Mouse (Mus musculus): Measurements from ENCODE around the gene Timm10b. TPM values are rescaled to one million over a fixed set of nuclear protein-coding genes. Genes with fewer than 3 reads are reported as not detected.

Timm10b gene
- total RNA-seq (2015; ENCODE audit: low replicate concordance) (5.4 and 13.2 TPM in 2 replicates), total RNA-seq (2017; ENCODE audit: low replicate concordance) (7.4 and 32.9 TPM in 2 replicates)

- ATAC-seq (replicated peaks; ENCODE audit: low FRiP score, poor library complexity, severe bottlenecking), result no peak; the same call in 1 of the 2 replicates
Measured at GRCm38 (mm10) chr7:105639756-105640155, at the start of gene Timm10b. TSS of gene Timm10b (plus strand) at chr7:105640056.

DNA sequence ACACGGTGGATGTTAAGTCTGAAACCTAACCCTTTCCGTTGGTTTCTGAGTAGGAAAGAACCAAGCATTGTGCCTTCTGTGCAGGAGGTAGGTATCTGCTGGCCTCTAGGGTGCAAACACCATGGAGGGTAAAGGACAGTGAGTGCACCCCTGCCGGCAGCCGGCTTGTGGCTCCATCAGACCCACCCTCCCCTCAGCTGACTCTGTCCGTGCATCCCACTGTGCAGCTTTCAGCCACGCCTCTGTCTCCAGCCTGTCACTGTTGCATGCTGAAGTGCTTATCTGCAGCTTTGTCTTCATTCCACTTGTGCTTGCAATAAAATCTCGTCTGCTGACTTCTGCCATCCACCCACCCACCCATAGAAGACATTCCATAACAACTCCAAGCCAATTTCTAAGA is 49.8 kb upstream of the Timm10b start:
- 0 out of 2 replicates have a peak, but pooled peaks have one; percentile 43 for ATAC-seq (replicated peaks; ENCODE audit: low FRiP score, poor library complexity, severe bottlenecking)

DNA sequence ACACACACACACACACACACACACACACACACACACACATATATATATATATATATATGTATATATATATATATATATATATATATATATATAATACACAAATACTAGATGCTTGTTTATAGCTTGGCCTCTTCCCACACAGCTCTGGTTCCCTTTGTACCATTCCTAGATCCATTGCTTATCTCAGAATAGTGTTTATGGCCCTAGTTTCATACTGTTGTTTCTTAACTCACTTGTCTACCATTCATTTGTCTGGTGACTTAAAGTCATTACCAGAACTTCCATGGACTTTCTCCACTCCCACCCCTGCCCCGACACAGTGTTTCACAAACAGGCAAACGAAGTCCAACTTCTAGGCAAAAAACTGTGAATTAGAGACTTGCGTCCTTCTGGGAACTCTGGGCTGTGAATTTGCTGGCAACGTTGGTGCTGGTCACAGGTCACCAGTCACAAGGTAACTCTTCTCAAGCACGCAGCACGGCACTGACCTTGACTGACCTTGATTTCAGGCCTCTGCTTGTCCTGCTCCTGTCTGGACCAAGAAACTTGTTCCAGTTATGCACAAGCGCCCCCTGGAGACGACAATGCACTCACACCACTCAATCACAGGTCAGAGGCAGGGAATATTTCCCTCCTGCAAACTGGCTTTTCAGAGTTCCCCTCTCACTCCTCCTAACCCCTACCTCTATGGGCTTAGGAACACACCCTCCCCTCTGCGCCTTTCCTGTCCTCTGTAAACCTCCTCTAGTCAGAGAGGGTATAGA is 36.8 kb upstream of the Timm10b start:
- no peak for ATAC-seq (replicated peaks; ENCODE audit: low FRiP score, poor library complexity, severe bottlenecking)

DNA sequence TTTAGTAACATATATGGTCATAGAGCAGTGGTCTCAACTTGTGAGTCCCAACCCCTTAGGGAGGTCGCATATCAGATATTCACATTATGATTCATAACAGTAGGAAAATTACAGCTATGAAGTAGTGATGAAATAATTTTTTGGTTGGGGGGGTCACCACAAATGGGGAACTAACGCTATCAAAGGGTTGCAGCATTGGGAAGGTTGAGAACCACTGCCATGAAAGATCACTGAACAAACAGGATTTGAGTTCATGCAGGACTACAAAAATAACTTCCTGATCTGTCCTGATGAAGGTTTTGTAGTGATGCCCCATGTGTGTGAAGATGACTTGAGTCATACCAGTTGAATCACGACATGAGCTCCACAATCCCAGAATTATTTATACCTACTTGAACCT is 31.4 kb upstream of the Timm10b start:
- no peak for ATAC-seq (replicated peaks; ENCODE audit: low FRiP score, poor library complexity, severe bottlenecking)

DNA sequence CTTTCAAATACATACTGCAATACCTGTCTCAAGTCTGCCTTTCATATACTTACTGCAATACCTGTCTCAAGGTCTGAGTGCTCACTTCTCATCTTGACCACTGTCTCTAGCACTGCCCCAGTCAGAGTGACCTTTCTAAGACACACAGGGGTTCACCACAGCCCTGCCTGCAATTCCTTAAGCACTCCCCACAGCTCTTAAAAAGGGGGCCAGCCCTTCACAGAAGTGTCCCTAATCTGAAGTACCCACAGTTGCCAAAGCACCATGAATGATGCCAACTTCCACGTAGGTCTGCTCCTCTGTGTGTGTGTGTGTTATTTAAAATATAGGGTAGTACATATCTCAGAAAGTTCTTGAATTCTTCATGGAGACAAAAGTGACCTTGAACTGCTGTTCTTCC is 28.1 kb upstream of the Timm10b start:
- no peak for ATAC-seq (replicated peaks; ENCODE audit: low FRiP score, poor library complexity, severe bottlenecking)

GRCm38 (mm10) chr7:105614400-105614799 is 25.5 kb upstream of the Timm10b start:
- ATAC-seq (replicated peaks; ENCODE audit: low FRiP score, poor library complexity, severe bottlenecking), result no peak

DNA sequence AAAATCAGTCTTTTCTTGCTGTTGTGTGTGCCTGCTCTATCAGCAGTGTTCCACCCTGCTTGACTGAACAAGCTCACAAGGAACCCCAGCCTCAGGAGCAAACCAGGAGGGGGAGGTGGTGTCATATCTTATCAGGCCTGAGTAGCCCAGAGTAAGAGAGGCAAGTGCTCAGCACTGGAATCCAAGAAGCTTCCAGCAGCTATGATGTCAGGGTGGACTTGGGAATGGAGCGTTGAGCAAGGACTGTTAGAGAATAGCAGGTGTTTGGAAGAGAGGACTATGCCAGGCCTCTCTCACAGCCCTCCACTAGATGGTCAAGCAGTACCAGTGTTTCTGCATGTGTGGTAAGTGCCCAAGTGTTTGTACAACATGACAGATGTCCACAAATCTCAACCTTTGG is 24.1 kb upstream of the Timm10b start:
- ATAC-seq (replicated peaks; ENCODE audit: low FRiP score, poor library complexity, severe bottlenecking), result no peak

DNA sequence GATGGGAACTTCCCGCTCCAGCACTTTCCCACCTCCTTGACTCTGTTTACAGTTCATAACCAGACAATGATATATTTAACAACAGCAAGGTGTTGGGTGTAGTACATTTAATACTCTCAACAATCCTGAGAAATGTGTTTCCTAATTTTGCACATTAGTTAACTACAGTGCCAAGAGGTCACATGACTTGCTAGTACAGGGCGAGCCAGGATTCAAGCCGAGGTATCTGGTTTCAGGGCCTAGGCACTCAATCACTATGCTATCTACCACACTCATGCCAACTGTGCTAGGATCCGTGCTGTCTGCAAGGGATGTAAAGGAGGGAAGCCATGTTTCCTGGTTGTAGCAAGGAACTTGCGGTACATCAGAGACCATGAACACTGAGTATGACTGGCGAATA is 23.3 kb upstream of the Timm10b start:
- ATAC-seq (replicated peaks; ENCODE audit: low FRiP score, poor library complexity, severe bottlenecking), result no peak

DNA sequence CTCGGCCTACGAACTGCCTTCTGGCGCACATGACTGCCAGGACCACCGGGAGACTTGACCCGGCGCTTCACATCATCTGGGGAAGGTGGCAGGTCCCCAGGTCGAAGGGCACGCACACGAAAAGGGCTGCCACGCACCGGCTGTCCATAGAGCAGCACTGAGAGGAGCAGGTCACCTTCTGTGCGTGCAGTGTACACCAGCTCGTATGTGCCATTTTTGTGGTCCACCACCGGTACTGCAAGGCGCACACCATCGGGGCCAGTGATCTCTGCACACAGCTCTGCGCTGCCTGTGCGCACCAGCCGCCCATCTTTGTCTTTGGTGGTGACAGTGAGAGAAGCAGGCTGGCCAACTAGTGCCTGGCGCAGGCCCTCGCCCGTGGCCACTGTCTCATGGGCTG is 22.0 kb upstream of the Timm10b start:
- ATAC-seq (replicated peaks; ENCODE audit: low FRiP score, poor library complexity, severe bottlenecking), result no peak

DNA sequence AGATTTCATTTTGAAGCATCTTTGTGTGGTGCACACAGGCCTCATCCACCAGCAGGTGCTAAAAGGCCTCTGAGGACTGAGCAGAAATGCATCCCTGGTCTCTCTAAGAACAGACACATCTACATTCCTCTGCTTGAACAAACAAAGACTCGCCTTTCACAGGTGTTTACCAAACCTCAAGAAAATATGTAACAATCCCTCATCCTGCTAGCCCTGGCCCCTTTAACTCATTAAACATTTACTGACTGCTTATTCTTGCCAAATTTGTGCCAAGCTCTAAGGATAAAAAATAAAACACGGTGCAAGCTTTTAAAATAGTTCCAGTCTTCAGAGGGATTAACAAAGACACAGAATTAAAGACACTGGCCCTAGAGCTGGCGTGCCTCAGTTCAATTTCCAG is 20.2 kb upstream of the Timm10b start:
- ATAC-seq (replicated peaks; ENCODE audit: low FRiP score, poor library complexity, severe bottlenecking), result no peak

DNA sequence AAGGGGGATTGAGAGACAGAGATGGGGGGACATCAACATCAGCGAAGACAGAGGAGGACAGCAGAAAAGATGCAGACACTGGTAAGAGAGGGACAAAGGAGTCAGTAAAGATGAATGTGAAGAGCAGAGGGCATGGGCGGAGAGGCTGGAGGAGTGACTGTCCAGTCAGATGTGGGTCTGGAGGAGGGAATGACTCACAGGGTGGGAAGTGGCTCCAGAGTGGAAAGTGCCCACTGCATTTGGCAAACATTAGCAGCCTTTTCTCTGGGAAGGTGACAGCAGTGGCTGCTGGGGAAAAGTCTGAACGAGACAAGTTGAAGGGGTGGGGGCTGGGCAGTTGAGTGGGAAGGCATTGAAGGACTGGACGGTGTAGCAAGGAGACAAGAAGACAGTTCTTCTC is 18.8 kb upstream of the Timm10b start:
- no peak for ATAC-seq (replicated peaks; ENCODE audit: low FRiP score, poor library complexity, severe bottlenecking)

DNA sequence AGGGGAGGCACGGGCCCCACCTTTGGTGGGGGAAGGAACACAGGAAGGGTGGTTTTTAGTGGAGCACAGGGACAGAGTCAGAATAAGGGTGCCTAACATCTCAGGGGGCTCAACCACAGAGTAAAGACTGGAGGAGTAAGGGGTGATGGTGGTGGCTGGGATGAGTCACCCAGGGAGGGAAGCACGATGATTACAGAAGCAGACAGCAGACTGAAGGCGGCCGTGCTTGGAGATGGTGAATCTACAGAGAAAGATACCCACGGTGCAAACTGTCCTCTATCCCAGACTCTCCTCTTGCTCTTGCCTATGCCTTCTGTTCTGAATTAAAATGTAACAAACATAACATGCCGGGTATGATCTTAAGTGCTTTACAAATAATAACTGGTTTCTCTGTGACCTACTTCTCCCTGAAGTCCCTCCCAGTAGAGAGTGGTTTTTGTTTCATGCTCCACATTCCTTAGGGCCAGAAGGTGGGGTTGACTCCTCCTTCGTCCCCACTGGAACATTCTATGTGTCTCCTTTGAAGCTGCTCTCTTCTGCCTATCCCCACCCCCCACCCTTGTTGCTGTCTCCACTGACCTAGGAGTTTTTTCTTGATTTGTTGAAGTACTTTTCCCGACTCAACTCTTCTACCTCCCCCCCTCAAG is 18.1 kb upstream of the Timm10b start:
- ATAC-seq (replicated peaks; ENCODE audit: low FRiP score, poor library complexity, severe bottlenecking), result no peak

- ATAC-seq (replicated peaks; ENCODE audit: low FRiP score, poor library complexity, severe bottlenecking), result no peak
Measured at GRCm38 (mm10) chr7:105625397-105625796, 14.5 kb upstream of the Timm10b start.

- ATAC-seq (replicated peaks; ENCODE audit: low FRiP score, poor library complexity, severe bottlenecking), result no peak
Measured at GRCm38 (mm10) chr7:105628633-105629032, 11.2 kb upstream of the Timm10b start.

DNA sequence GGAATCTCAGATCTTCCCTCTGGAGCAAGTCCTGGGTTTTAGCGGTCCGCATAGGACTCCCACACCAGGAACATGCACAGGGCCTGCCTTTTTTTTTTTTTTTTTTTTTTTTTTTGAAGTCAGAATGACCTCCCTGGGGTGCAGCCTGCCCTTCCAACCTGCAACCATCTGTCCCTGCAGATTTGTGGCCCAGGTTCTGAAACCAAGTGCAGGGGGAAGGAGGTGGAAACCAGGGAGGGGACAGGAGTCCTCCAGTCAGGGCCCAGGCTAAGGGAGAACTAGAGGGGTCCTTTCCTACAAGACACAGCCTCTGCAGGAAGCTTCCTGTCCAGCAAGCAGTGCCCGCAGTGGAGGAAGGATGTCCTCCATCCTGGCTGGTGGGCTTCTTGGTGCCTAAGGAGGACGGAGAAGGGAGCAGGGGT is 7.3 kb upstream of the Timm10b start:
- no peak for ATAC-seq (replicated peaks; ENCODE audit: low FRiP score, poor library complexity, severe bottlenecking)

- peak; percentile 75 for ATAC-seq (replicated peaks; ENCODE audit: low FRiP score, poor library complexity, severe bottlenecking)
Measured at GRCm38 (mm10) chr7:105633127-105633800, 6.6 kb upstream of the Timm10b start, which contains the start of gene Trim3. TSS of gene Trim3 (minus strand) at chr7:105633571.

DNA sequence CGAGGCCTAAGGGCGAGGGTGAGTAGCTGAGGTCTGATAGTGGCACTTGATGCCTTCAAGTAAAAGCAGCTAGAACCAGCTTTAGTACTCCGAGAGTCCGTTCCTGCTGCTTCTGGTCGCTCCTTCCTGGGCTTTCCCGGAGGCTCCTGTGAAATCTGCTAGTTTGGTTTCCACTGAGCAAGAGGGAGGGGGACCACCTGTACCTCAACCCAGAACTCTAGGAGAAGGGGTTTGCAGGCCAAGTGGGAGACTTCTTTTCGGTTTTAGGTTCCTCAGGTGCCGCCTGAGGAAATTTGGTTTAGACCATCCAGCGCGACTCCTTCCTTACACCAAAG is 6.1 kb upstream of the Timm10b start:
- ATAC-seq (replicated peaks; ENCODE audit: low FRiP score, poor library complexity, severe bottlenecking), result peak; percentile 8; the same call in 1 of the 2 replicates

- no peak for ATAC-seq (replicated peaks; ENCODE audit: low FRiP score, poor library complexity, severe bottlenecking)
Measured at GRCm38 (mm10) chr7:105634272-105634920, 5.5 kb upstream of the Timm10b start.

DNA sequence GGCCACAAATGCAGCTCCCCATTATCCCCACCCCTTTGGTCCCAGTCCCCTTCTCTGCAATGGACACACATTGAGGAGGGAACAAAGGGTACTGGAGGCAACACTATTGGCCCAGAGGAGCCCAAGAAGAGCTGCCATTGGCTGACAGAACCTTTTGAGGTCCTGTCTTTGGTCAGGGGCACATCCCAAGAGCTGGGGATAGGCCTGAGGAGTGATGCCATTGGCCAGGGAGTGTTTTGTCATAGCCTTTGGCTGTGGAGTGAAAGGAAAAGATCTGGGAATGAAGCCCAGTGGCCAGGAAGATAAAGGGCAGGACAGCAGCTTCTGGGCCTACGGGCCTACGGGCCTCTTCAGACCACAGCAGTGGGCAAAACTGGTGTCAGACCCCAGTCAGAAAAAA is 4.1 kb upstream of the Timm10b start:
- ATAC-seq (replicated peaks; ENCODE audit: low FRiP score, poor library complexity, severe bottlenecking), result no peak

- no peak for ATAC-seq (replicated peaks; ENCODE audit: low FRiP score, poor library complexity, severe bottlenecking)
Measured at GRCm38 (mm10) chr7:105638776-105639175, 1.1 kb upstream of the Timm10b start.
